Mouse (Mus musculus): Measurements from ENCODE around the gene Cd300e. TPM values are rescaled to one million over a fixed set of nuclear protein-coding genes. Genes with fewer than 3 reads are reported as not detected.

Cd300e gene
- total RNA-seq (2021) (under 1 TPM; 0.45 to 0.50 TPM), polyA plus RNA-seq (2012; rRNA removed) (0.18 and 0.47 TPM in 2 replicates)
- long read RNA-seq = 0 reads

- Histone ChIP-seq H3K27me3 (ENCODE audit: control insufficient read depth, insufficient read depth, low read length) (peaks cover 4% of the 10 kb centered on the region; the same call in 1 of the 2 replicates), H3K36me3 (ENCODE audit: control insufficient read depth, insufficient read depth, low read length) (no peaks in the 10 kb centered on the region), H3K27ac (no peak within 1 kb of the TSS), H3K9ac (ENCODE audit: low read depth, low read length) (no peak within 1 kb of the TSS), H3K4me3 (no peak within 1 kb of the TSS), H3K4me1 (ENCODE audit: control insufficient read depth, insufficient read depth, low read length) (no peaks in the 10 kb centered on the region), H3K79me2 (replicated peaks; ENCODE audit: control insufficient read depth, insufficient read depth, low read length) (no peaks in the 10 kb centered on the region)
- WGBS = 29% methylated on average over 5 of the region's 5 CpGs
- TF ChIP-seq EP300 (IDR thresholded peaks at IDR 0.05; ENCODE audit: insufficient read depth, low read depth, low read length) (no peak), POLR2A (IDR thresholded peaks at IDR 0.05; ENCODE audit: insufficient read depth, low read depth, low read length) (no peak), CTCF (IDR thresholded peaks at IDR 0.05) (no peak)
- intact Hi-C loops (cut with DNase I) = no loop called here
- no peak for DNase-seq
These were observed at the start of gene Cd300e for GRCm38 (mm10) chr11:115062077-115062476. TSS of gene Cd300e (minus strand) at chr11:115062177.

- TF ChIP-seq POLR2A (IDR thresholded peaks at IDR 0.05; ENCODE audit: insufficient read depth, low read depth, low read length) (no peak), EP300 (IDR thresholded peaks at IDR 0.05; ENCODE audit: insufficient read depth, low read depth, low read length) (no peak), CTCF (IDR thresholded peaks at IDR 0.05) (no peak)
- Histone ChIP-seq H3K79me2 (replicated peaks; ENCODE audit: control insufficient read depth, insufficient read depth, low read length) (no peaks in the 10 kb centered on the region), H3K9ac (ENCODE audit: low read depth, low read length) (no peak overlapping the region), H3K4me3 (no peak overlapping the region), H3K4me1 (ENCODE audit: control insufficient read depth, insufficient read depth, low read length) (no peaks in the 10 kb centered on the region), H3K27me3 (ENCODE audit: control insufficient read depth, insufficient read depth, low read length) (no peaks in the 10 kb centered on the region; the same call in 1 of the 2 replicates), H3K27ac (no peak overlapping the region), H3K36me3 (ENCODE audit: control insufficient read depth, insufficient read depth, low read length) (no peaks in the 10 kb centered on the region)
- WGBS = 75% methylated on average over 4 of the region's 5 CpGs
- DNase-seq = no peak
- intact Hi-C loops (cut with DNase I) = no loop called here
These were observed 48.3 kb upstream of the Cd300e start for GRCm38 (mm10) chr11:115110271-115110670.

GRCm38 (mm10) chr11:115108176-115108575, 46.2 kb upstream of the Cd300e start:
- TF ChIP-seq CTCF (IDR thresholded peaks at IDR 0.05) = no peak
- no peak for TF ChIP-seq EP300 (IDR thresholded peaks at IDR 0.05; ENCODE audit: insufficient read depth, low read depth, low read length)
- TF ChIP-seq POLR2A (IDR thresholded peaks at IDR 0.05; ENCODE audit: insufficient read depth, low read depth, low read length) = no peak
- WGBS = 81% methylated on average over 8 of the region's 8 CpGs

GRCm38 (mm10) chr11:115107403-115107916, 45.5 kb upstream of the Cd300e start:
- Histone ChIP-seq H3K9ac (ENCODE audit: low read depth, low read length) (no peak overlapping the region), H3K79me2 (replicated peaks; ENCODE audit: control insufficient read depth, insufficient read depth, low read length) (no peaks in the 10 kb centered on the region), H3K4me3 (no peak overlapping the region), H3K36me3 (ENCODE audit: control insufficient read depth, insufficient read depth, low read length) (no peaks in the 10 kb centered on the region), H3K4me1 (ENCODE audit: control insufficient read depth, insufficient read depth, low read length) (no peaks in the 10 kb centered on the region), H3K27me3 (ENCODE audit: control insufficient read depth, insufficient read depth, low read length) (no peaks in the 10 kb centered on the region; the same call in 1 of the 2 replicates), H3K27ac (no peak overlapping the region)
- intact Hi-C loops (cut with DNase I) = no loop called here
- no peak for DNase-seq
- TF ChIP-seq EP300 (IDR thresholded peaks at IDR 0.05; ENCODE audit: insufficient read depth, low read depth, low read length) = no peak
- WGBS = 20% methylated on average over 4 of the region's 4 CpGs

More at GRCm38 (mm10) chr11:115108176-115108575, 46.2 kb upstream of the Cd300e start:
- intact Hi-C loops (cut with DNase I) = no loop called here
- Histone ChIP-seq H3K9ac (ENCODE audit: low read depth, low read length) (no peak overlapping the region), H3K79me2 (replicated peaks; ENCODE audit: control insufficient read depth, insufficient read depth, low read length) (no peaks in the 10 kb centered on the region), H3K36me3 (ENCODE audit: control insufficient read depth, insufficient read depth, low read length) (no peaks in the 10 kb centered on the region), H3K27ac (no peak overlapping the region), H3K4me3 (no peak overlapping the region), H3K4me1 (ENCODE audit: control insufficient read depth, insufficient read depth, low read length) (no peaks in the 10 kb centered on the region), H3K27me3 (ENCODE audit: control insufficient read depth, insufficient read depth, low read length) (no peaks in the 10 kb centered on the region; the same call in 1 of the 2 replicates)
- DNase-seq = no peak

GRCm38 (mm10) chr11:115106638-115107037, 44.7 kb upstream of the Cd300e start:
- WGBS = 82% methylated on average over 2 of the region's 2 CpGs
- no peak overlapping the region for H3K4me3 ChIP-seq
- H3K36me3 ChIP-seq (ENCODE audit: control insufficient read depth, insufficient read depth, low read length) = no peaks in the 10 kb centered on the region
- no peak for TF ChIP-seq CTCF (IDR thresholded peaks at IDR 0.05)
- TF ChIP-seq EP300 (IDR thresholded peaks at IDR 0.05; ENCODE audit: insufficient read depth, low read depth, low read length) = no peak
- no peak for TF ChIP-seq POLR2A (IDR thresholded peaks at IDR 0.05; ENCODE audit: insufficient read depth, low read depth, low read length)
- no peaks in the 10 kb centered on the region; the same call in 1 of the 2 replicates for H3K27me3 ChIP-seq (ENCODE audit: control insufficient read depth, insufficient read depth, low read length)
- intact Hi-C loops (cut with DNase I) = no loop called here
- H3K4me1 ChIP-seq (ENCODE audit: control insufficient read depth, insufficient read depth, low read length) = no peaks in the 10 kb centered on the region
- H3K79me2 ChIP-seq (replicated peaks; ENCODE audit: control insufficient read depth, insufficient read depth, low read length) = no peaks in the 10 kb centered on the region
- H3K9ac ChIP-seq (ENCODE audit: low read depth, low read length) = no peak overlapping the region
- H3K27ac ChIP-seq = no peak overlapping the region
- DNase-seq = no peak

- no peak for DNase-seq
- no peak overlapping the region for H3K27ac ChIP-seq
- H3K4me3 ChIP-seq = no peak overlapping the region
- WGBS = 81% methylated on average over 8 of the region's 8 CpGs
- no peak overlapping the region for H3K9ac ChIP-seq (ENCODE audit: low read depth, low read length)
- no peaks in the 10 kb centered on the region; the same call in 1 of the 2 replicates for H3K27me3 ChIP-seq (ENCODE audit: control insufficient read depth, insufficient read depth, low read length)
- H3K36me3 ChIP-seq (ENCODE audit: control insufficient read depth, insufficient read depth, low read length) = no peaks in the 10 kb centered on the region
- no peaks in the 10 kb centered on the region for H3K4me1 ChIP-seq (ENCODE audit: control insufficient read depth, insufficient read depth, low read length)
- no peak for TF ChIP-seq POLR2A (IDR thresholded peaks at IDR 0.05; ENCODE audit: insufficient read depth, low read depth, low read length)
- TF ChIP-seq CTCF (IDR thresholded peaks at IDR 0.05) = no peak
- TF ChIP-seq EP300 (IDR thresholded peaks at IDR 0.05; ENCODE audit: insufficient read depth, low read depth, low read length) = no peak
- intact Hi-C loops (cut with DNase I) = no loop called here
- no peaks in the 10 kb centered on the region for H3K79me2 ChIP-seq (replicated peaks; ENCODE audit: control insufficient read depth, insufficient read depth, low read length)
These were observed 43.0 kb upstream of the Cd300e start for GRCm38 (mm10) chr11:115104769-115105563.

Measured in heart, adult 2 months (tissue).